Mouse (Mus musculus): Measurements from ENCODE around the gene Ankrd26.
"Not testable (repeated sequence)": the region's sequence is repeated elsewhere in the genome, so short reads cannot be mapped to it uniquely, and the experiment has no call there.

The Ankrd26 gene

DNA sequence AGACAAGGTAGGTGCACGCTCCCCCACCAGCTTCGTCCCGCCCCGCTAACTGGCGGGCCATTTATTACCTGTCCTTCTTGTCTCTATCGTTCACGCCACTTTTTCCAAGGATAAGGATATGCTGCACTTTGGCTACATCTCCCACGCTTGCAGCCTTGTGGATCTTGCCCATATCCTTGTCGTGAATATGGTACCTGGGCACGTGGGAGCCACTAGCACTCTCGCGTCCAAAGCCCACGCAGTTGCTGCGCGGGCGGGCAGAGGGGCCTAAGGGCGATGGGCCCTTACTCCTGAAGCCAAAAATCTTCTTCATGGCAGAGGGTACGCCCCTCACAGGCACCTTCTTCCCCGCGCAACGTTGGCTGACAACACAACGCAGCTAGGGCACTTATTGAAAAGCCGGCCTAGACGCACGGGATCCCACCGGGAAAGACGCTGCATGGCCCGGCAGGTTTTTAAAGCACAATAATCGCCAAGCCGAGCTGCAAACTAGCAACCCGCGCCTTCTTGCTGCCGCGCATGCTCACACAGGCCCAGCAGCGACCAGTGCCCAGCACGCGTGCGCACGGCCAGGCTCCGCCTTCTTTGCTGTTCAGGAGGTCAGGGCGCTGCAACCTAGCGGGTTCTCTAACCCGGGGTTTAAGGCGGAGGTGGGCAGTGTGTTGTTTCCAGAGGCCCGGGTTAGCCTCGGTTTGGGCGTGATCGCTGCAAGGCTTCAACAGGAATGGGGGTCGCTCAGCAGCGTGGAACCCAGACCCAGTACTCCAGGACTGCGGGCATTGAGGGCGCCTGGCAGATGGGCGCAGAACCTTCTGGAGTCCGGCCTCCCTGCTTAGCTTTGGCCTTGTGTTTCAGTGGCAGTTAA lies at the start of gene Ankrd26:
Ankrd26 (minus strand) TSS at position 482 of the 865 bp plus-strand sequence.
- peak; percentile 82 to 87 for DNase-seq (ENCODE audit: low spot score in 2 of 2)

DNA sequence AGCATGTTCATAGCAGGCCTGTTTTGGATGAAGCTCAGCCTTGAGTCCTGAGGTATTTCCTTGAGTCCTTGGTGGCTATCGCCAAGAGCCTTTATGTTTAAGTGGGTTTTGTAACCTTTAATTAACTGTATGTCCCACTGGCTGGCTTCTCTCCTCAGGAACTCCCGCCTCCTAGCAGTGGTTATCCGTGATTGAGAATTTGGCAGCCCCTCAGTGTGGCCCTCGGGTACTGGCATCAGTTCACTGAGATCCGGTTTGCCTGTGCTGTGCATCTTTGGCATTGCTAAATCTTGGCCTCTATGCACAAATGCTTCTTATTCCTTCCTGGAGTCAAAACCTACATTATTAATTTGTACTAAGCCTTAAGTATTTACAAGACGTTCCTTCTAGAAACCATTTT lies 46.9 kb upstream of the Ankrd26 start:
- no peak for DNase-seq (ENCODE audit: low spot score in 2 of 2)

DNA sequence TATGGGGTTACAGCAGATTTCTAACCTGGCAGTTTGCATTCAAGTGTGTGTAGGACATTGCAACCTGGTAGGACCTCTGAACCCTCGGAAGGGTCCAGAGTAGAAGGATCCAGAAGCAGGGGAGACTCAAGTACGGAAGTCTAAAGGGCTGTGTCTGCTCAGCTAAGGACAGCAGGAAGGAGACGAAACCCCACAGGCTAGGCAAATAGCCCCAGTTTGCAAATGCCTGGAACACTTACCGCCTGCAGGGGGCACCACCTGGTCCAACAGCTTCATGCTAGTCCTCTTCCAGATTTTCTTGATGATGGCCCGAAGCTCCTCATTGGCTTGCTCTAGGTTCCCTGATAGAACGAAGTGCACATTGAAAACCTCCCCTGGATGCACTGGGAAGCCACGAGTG lies 43.9 kb upstream of the Ankrd26 start:
- no peak for DNase-seq (ENCODE audit: low spot score in 2 of 2)

DNA sequence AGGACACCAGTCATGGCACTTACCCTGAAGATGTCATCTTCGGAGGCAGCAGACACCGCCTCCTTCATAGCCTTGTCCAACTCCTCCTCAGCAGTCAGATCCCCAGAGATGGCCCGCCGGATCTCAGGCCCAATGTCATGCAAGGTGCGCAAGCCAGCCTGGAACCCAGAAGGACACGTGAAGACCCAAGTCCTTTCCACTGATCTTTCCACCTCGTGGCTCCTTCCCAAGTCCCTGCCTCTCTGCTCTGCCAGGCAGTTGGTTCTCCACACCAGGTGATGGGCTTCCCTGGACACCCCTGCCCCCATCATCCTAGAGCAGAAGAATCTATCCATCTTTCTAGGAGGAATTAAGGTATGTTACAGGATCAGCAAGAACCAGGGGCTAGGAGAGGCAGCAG lies 41.8 kb upstream of the Ankrd26 start:
- no peak for DNase-seq (ENCODE audit: low spot score in 2 of 2)

DNA sequence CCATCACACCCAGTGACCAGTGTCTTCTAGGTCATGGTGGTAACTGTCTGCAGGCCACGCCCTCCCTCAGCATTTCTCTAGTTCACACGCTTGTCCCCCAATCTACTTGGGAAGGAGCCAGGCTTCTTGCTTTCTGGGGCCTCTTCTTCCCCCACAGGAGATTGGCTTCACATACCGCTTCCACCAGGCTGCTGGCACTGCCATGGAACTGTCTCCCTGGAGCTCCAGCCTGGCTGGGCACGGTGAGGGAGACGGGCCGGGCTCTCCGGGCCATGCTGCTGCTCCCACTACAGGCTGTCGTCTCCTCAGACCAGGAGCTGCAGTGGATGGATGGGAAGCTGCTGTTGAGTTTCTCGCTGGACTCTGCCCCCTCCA lies 33.6 kb upstream of the Ankrd26 start:
- no peak for DNase-seq (ENCODE audit: low spot score in 2 of 2)

DNA sequence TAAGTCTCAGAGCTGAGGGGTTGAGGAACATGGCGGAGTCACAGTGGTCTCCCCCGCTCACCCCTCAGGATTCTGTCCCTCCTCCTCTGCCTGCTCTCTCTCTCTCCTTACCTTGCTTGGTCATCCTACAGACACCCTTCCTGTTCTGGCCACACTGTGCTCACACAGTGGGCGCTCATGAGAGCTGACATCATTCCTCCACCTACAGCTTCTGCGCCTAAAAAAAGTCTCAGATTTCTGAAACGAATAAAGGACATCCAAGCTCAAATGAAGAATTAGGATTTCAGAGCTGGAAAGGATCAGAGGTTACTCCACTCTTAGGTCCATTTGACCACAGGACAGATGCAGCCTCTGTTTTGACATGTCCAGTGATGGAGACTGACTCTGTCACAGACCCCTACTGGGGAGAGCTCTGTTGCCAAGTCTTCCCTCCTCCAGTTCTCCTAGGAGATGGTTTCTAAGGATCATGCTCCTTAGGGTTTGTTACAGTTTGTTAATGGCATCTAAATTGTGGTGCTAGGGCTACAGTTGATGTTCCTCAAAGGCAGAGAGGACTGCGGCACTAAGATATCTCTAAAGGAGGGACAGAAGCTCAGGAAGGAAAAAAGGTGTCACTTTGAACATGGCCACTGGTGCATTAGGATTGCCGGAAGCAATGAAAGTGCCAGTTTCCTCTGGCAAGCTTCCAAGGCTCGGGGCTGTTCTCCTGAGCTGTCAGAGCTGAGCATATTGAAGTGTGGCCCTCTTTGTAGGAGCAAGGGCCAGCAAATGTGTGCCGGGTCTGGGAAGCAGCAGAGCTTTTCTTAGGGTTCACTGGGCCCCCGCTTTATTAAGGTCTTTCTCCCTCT lies 33.0 kb upstream of the Ankrd26 start:
- DNase-seq (ENCODE audit: low spot score in 2 of 2), result no peak

DNA sequence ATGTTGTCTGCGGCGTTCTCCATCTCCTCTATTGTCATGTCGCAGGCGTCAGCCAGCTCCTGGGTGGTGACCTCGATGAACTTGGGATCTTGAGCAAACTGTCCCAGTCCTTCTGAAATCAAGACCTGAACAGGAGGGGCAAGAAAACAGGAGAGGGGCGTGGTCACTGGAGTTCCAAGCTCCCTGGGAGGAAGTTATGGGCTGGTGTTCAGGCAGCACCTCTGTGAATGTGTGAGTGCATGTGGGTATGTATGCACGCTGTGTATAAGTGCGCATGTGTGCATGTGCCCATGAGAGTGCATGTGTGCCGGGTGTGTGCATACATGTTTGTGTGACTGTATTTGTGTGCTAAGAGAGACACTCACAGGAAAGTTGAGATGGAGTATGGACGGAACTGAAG lies 32.0 kb upstream of the Ankrd26 start:
- DNase-seq (ENCODE audit: low spot score in 2 of 2), result no peak

DNA sequence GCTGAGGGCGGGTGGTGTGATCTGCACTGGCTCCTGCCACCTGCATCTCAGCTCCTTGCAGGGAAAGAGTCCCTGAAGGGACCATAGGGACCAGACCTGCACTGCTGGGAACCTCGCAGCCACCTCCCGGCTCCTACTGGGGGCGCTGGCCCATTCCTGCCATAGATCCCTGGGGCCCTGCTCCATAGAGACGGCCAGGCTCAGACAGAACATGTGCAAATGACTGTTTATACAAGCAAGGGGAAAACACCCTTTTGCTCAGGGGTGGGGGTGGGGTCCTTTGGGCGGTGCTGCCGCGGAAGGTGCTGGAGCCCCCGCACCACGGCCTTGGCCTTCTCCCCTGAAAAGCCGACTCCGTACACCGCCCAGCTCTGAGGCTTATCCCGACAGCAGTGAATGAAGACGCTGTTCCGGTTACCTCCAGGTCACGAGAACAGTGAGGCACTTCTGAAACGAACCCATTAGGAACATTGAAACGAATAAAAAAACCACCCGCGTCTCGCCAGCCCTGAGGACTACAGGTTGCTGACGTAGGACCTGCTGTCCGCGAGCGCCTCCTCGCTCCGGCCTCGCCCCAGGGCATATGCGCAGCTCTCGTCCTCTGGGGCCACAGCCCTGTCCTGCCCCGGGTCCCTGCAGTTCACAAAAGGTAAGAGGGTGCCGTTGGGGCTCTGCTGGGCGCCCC lies 31.5 kb upstream of the Ankrd26 start:
- no peak for DNase-seq (ENCODE audit: low spot score in 2 of 2)

DNA sequence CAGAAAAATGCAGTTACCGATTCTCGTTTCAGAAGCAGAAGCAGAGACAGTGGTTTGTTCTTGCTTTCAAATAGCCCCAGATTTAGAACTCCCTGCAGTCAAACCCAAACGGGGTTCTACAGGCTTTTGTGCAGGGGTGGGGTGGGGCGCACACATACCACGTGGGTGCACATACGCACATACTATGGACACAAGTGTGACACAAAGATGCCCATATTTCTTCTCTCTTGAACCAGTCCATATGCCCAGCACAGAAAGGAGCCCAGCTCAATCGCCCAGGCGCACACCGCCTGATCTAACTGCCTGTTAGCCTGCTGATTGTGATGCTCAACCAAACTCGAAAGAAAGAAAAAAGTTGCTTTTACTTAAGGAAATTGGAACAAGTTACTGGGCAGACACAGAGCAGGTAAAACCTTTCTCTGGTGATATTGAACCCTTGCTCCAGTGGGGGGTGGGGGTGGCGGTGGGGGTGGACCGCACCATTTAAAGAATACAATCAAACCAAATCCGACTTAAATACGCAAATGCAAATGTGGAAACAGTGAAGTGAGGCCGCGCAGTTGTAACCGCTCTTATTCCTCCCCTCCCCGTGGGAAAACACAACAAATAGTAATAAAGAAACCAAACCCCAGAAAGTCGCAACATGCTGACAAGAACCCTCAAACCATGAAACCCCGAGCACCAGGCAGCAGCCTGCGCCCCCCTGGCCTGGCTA lies 30.8 kb upstream of the Ankrd26 start:
- no peak for DNase-seq (ENCODE audit: low spot score in 2 of 2)

DNA sequence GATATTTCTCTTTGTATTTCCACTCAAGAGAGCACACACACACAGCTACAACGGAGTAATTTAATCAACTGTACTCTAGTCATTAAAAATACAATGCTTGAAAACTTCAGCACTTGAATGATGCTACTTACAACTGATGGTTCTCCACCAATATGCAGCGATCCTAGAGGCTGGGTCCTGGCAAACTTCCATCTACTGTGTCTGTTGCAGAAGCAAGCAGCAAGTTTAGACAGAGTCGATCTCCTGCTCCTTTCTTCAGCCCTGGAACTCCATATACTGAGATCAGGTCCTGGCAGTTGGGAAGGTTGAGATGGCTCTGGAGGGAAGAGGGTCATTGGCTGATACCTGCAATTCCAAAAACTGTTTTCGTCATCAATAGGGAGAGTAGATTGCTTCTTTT lies 16.7 kb upstream of the Ankrd26 start:
- DNase-seq (ENCODE audit: low spot score in 2 of 2), result not testable (repeated sequence)

DNA sequence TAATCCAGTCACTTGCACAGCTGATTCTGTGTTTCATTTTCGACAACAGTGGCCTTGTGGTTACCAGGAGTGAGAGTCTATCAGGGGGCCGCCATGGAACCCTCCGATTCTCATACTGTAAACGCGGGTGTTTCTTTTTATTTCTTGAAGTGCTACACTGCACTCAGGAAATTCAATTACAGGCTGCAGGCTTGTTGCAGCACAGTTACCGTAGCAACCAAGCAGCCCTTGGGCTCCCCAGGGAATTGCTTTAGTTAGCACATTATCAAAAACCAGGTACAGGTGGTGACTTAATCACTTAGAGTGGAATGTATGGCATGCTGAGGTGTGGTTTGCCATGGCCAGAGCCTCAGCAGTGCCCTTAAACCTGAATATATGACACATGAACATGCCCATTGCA lies 12.3 kb upstream of the Ankrd26 start:
- no peak for DNase-seq (ENCODE audit: low spot score in 2 of 2)

DNA sequence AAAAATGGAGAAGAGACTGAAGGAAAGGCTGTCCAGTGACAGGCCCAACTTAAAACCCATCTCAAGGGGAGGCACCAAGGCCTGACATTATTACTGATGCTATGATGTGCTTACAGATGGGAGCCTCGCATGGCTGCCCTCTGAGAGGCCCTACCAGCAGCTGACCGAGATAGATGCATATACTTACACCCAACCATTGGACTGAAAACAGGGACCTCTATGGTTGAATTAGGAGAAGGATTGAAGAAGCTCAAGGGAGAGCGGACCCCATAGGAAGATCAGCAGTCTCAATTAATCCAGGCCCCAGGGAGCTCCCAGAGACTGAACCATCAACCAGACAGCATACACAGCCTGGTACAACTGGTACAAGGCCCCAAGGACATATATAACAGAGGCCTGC lies 5.8 kb upstream of the Ankrd26 start:
- no peak for DNase-seq (ENCODE audit: low spot score in 2 of 2)

DNA sequence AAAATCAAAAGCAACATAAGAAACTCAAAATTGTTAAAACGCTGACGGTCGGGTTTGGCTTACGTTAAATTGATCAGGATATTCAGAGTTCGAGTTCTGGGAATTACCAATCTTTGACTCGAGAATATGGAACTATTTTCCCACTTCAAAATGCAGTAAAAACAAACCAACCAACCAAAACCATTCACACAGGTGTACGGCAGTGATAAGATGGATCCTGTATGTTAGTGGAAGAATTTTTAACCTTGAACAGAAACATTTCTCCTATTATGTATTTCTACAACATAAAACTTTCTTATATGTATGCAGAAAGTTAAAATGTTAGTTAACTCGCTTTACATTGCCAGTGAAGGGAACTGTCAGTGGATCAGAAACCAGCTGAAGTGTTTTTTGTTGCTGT lies 801 bp downstream of the Ankrd26 start:
- DNase-seq (ENCODE audit: low spot score in 2 of 2), result no peak

DNA sequence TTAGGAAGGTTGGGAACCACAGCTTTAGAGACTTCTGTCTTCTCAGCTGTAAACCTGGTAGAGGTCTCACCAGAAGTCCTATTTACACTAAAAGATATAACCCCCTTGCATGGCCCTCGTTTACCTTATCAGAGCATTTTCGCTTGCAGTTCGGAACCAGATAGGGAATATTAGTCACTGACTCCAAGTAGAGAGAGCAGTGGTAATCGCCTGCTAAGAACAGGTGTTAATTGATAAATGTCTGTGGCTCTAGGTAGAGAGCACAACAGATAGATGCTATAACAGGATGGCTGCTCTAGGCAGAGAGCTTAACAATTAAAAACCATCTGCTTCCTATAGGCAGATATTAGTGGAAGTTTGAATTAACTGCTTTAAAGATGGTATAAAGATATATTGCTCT lies 23.4 kb downstream of the Ankrd26 start:
- no peak for DNase-seq (ENCODE audit: low spot score in 2 of 2)

DNA sequence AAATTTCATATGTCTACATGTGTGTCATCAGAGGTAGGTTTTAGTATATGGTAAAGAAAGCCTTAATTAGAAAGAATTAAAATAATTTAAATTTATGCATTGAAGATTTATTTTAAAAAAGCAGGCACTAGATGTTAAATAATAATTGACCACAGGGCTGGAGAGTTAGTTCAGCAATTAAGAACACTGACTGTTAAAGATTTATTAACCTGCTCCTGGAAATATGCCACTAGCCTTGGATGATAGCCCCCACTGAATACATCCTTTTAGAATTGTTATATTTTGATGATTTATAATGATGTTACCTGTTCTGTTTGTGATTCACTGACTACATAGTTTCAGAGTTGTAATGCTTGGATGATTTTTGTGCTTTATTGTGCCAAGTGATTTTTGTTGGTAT lies 24.8 kb downstream of the Ankrd26 start:
- not testable (repeated sequence) for DNase-seq (ENCODE audit: low spot score in 2 of 2)

DNA sequence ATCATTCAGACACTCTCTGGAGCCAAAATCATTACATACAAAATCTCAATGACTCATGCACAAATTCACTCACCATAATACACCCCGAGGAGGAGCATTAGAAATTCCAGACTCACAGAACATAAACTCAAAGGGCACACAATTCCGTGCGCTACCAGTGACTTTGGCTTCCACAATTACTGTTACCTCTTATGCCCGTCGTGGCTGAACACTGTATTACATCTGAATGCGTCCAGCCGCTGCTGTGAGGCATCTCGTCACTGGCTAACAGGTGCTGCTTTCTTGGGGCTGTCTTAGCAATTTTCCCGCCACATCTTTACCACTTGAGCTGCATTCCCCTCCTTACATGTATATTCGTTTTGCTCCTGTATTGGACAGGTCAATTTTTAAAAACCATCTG lies 26.7 kb downstream of the Ankrd26 start:
- DNase-seq (ENCODE audit: low spot score in 2 of 2), result no peak

DNA sequence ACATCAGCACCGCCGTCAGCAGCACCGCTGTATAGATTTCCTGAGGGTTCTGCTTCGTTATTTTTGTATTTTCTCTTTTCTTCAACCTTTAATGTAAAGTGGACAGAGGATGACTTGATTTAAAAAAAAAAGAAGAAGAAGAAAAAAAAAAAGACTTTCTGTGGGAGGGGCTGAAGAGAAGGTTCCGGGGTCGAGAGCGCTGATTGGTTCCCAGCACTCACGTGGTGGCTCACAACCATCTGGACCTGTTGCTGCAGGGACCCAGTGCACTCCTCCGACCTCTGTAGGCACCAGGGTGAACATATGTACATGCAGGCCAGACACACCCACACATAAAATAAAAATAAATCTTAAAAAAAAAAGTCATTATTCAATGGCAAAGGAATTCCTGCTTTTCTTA lies 28.6 kb downstream of the Ankrd26 start:
- no peak for DNase-seq (ENCODE audit: low spot score in 2 of 2)

DNA sequence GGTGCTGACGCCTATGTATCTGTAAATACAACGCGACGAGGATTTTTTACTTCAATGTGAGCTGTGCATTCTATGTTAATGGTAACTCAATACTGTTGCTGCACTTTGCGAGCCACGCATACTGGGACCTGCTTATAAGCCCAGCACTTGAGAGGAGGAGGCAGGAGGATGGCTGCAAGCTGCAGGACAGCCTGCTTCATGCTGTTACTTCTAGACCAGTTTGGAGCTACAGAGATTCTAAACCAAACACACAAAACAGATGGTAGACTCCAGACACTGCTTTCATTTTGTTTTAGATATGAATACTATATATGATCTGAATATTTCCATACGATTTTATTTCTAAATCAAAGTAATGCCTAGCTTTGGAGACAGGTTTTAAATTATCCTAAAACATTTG lies 41.4 kb downstream of the Ankrd26 start:
- DNase-seq (ENCODE audit: low spot score in 2 of 2), result no peak

DNA sequence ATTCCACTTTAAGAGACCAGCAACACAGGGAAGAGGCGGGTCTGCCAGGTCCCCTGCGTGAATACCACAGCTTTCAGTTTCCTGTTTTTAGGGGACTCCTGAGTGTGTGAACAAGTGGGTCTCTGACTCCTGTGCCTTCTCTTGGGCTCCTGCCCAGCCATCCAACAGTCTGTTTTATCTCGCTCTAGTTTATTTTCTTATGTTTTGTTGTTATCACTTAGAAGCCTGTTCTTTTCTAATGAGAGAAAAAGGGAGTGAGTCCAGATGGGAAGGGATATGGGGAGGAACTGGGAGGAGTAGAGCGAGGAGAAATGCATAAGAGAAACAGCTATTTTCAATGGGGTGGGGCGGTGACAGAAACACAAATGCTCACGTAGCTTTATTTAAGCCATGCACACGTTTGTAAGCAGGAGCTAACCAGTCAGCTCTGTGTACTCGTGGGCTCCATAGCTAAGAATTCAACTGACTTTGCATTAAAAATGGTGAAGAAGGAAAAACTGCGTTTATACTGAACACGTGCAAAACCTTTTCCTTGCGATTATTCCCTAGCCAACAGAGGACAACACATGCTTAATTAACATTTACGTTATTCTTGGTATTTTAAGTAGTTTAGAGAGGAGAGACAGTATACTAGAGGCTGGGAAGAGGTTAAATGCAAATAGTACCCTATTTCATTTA lies 48.6 kb downstream of the Ankrd26 start:
- no peak for DNase-seq (ENCODE audit: low spot score in 2 of 2)

DNA sequence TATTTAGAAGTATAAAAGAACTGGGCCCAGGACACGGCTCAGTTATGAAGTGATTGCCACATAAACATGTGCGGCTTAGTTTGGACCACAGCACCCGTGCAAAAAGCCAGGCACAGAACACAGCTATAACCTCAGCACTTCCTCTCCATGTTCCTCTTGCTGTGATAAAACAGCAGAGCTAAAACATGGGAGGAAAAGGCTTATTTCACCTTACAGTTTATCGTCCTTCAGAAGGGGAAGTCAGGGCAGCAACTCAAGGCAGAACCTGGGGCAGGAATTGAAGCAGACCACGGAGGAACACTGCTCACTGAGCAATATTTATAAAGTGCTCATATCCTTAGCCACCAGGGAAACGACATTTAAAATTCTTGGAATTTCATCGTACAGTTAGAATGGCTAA lies 63.0 kb downstream of the Ankrd26 start:
- DNase-seq (ENCODE audit: low spot score in 2 of 2), result no peak

DNA sequence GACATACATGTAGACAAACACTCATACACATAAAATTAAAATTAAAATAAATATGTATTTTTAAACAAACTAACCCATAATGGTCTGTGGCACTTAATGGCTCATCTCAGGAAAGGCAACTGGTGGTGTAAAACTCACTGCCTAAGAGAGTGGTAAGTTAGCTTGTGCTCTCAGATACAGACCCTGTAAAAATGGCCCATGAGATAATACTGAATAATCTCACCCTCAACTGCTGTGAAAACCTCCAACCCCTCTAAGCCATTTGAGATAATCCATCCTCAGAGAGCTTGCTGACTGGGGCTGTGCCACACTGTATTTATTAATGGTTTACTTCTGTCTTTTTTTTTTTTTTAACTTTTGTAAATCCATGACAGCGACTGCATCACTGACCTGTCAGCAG lies 79.9 kb downstream of the Ankrd26 start:
- DNase-seq (ENCODE audit: low spot score in 2 of 2), result no peak

Data from frontal cortex, postnatal 10 days (tissue).